Mouse (Mus musculus): ENCODE results near the gene Apopt1.

- no peak for TF ChIP-seq POLR2A (IDR thresholded peaks at IDR 0.05; ENCODE audit: borderline replicate concordance, extremely low read depth, low read depth, low read length)
- TF ChIP-seq CTCF (IDR thresholded peaks at IDR 0.05; ENCODE audit: insufficient read depth, low read length): no peak
These were observed 72.1 kb downstream of the Apopt1 start for GRCm38 (mm10) chr12:111785174-111785573.
